Mouse (Mus musculus) adrenal gland, postnatal 14 days (tissue): ENCODE data around the gene Ppa2. TPM values are rescaled to one million over a fixed set of nuclear protein-coding genes. Genes with fewer than 3 reads are reported as not detected.

Experiments
- DNase-seq: peaks from one replicate; pipeline ENCODE4 v3.0.0; 2021; ENCODE audit warnings: mixed read lengths
- total RNA-seq: library from RNA; stranded (reverse); gene quantifications from 2 replicates; pipeline ENCODE4 v1.2.3, GENCODE M21; 2021

Gene Ppa2
- total RNA-seq, 1 experiment from 2014 or later, result 79.7 TPM

DNA sequence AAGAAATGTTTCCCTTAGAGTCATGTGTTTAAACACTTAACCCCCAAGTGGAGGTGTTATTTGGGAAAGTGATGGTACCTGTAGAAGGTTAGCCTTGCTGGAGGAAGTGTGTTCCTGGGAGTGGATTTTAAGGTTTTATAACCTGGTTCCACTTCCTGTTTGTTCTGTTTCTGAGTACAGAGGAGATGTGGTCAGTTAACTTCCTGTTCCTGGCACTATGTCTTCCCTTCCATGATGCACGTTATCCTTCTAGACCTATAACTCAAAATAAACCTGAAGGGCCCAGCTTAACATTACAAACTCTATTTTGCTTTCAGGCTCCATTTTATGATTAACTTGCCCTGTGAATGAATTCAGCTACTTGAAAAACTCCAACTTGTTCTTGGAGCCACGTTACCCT is 84.6 kb downstream of the Ppa2 start:
- DNase-seq, result no peak

DNA sequence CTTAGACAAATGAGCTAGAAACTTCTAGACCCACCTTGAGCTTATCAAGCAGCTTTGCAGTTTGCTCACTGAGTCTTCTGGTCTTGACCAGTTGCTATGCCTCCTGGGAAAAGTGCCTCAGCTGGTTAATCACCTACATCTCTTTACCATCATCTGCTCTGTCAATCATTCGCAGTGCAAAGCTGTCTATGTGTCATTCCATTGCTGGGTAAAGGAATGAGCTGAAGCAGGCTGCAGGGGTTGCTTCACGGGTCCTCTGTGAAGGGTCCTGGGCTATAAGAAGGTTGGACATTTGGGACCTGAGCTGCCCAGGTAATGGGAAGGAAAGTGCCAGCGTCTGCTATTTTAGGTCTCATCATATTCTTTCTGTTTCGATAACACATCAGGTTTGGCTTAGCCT is 93.9 kb downstream of the Ppa2 start:
- no peak for DNase-seq

DNA sequence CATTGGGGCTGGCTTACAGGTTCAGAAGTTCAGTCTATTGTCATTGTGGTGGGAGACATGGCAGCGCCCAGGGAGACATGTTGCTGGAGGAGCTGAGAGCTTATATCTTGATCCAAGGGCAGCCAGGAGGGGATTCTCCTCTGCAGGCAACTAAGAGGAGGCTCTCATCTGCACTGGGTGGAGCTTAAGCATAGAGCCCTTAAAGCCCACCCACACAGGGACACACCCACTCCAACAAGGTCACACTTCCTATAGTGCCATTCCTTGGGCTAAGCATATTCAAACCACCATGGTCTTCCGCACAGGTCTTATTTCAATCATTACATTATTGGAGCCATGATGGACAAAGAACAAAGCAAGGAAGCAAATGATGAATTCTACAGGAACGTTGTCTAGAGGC is 95.7 kb downstream of the Ppa2 start:
- no peak for DNase-seq

DNA sequence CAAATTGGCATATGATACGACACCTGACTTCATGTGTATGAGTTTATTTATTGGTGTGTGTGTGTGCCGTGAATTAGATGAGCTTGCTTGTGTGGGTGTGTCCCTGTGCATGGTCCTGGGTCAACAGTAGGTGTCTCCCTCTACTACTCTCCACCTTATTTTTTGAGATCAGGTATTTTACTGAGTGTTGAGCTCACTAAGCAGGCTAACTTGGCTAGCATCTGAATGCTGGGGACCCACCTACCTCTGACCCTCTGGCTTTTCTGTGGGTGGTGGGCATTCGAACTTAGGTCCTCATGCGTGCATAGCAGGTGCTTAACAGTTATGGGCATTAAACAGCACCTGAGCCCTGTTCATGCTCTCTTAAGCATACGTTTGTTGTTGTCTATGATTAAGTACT is 96.3 kb downstream of the Ppa2 start:
- DNase-seq, result no peak

DNA sequence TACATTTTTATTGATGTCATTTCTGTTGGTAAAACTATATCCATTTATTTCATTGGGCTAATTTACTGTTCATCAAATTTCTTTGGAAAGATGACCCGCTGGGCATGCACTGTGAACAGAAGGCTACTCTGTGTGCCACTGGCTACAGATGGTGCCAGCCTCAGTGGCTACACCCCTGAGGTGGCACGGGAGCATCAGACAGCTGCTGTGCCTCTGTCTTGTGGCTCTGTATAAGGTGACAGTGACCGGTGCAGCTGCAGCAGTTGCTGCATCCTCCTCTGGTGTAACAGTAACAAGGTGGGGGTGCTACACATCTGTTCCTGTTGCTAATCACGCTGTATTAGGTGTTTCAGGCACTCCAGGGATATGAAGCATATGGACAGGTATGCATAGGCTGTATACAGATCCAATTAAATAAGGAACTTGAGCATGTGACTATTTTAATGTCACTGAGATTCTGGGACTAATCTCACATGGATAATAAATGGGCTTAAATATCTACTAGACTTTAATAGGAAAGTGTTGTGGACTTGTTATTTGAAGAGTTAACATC is 101.3 kb downstream of the Ppa2 start:
- DNase-seq, result no peak

DNA sequence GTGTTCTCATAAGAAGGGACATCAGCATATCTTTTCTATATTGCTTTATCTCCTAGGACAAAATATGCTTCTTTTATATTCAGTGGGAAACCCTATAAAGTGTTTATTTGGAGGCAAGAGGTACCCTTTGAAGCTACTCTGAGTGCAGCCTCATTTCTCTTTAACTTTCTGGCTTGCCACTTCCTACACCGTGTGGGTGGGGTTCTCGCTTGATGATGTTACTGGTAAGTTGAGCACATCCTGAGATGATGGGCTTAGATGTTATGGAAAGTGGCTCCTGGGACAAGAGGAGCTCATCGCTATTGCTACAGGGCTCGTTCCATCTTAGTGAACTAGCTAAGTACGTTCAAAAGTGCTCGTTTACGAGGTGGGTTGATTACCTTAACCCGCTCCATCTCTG is 101.9 kb downstream of the Ppa2 start:
- no peak for DNase-seq

DNA sequence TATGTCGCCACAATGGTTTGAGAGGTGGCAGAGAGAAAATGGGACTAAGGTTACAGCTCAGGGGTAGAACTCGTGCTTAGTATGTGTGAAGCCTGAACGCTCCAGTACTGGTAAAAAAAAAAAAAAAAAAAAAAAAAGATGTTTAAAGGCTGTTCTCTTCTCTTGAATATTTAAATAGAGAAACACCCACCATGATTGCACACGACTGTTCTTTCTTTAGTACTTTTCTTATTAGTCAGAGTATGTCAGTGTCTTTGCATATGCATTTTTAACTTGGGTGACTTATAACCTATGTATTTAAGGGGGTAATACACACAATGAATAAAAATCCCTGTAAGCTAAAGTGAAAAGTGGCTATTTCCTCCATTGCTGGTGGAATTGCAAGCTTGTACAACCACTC is 104.8 kb downstream of the Ppa2 start:
- DNase-seq, result no peak

DNA sequence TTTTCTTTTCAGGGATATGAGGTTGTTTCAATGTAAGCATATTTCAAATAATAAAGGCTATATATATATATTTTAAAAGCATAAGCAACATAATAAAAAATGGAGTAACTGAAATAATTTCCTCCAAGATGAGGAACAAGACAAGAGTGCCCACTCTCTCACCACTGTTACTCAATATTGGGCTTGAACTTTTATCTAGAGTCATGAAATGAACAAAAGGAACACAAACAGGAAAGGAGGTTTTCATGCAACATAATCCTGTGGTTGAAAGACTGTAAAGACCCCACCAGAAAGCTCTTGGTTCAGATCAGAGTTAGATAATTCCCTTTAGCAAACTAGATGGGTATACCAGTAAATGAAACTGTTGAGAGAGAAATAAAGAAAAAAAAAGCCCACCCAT is 113.2 kb downstream of the Ppa2 start:
- DNase-seq, result no peak

Other genes starting within 250 kb of the Ppa2 start
- gene Ints12, start 218.3 kb upstream of the Ppa2 start, total RNA-seq, result 10.2 and 10.9 TPM in 2 replicates
- 12.6 and 13.9 TPM in 2 replicates for gene Gstcd, start 218.1 kb upstream of the Ppa2 start, total RNA-seq
- gene Arhgef38, start 75.2 kb upstream of the Ppa2 start, total RNA-seq, result not detected in 2 replicates
- 44.7 and 48.2 TPM in 2 replicates for gene Tet2, start 235.0 kb downstream of the Ppa2 start, total RNA-seq